Mouse (Mus musculus): ENCODE data around the gene Pomgnt2.

GRCm38 (mm10) chr9:121951114-121951423 lies 45.8 kb downstream of the Pomgnt2 start:
- no peak for TF ChIP-seq CTCF (IDR thresholded peaks at IDR 0.05; ENCODE audit: low read depth, low read length)
- no peak for TF ChIP-seq EP300 (IDR thresholded peaks at IDR 0.05; ENCODE audit: insufficient read depth, low read depth, low read length)
- TF ChIP-seq POLR2A (IDR thresholded peaks at IDR 0.05; ENCODE audit: insufficient read depth, low read length), result no peak
